Mouse (Mus musculus): ENCODE data around the gene Kpna1. TPM values are rescaled to one million over a fixed set of nuclear protein-coding genes. Genes with fewer than 3 reads are reported as not detected.

Kpna1 gene
- total and polyA plus RNA-seq, 3 experiments: 22.1 to 63.9 (median 57.9) TPM

- peaks cover 13 to 52% of the 10 kb centered on the region in 2 experiments for H3K4me1 ChIP-seq (ENCODE audit: control insufficient read depth in 1 of 2, insufficient read depth in 2 of 2)
- no peaks in the 10 kb centered on the region for H3K9me3 ChIP-seq (replicated peaks; ENCODE audit: low read length)
- H3K79me2 ChIP-seq (replicated peaks; ENCODE audit: control insufficient read depth, extremely low read depth, insufficient read depth, poor library complexity, severe bottlenecking): peaks cover 31% of the 10 kb centered on the region
- no peak overlapping the region for H3K27ac ChIP-seq (ENCODE audit: insufficient read depth, low read depth)
- peak overlapping the region in 2 of 3 experiments; percentile 84 to 98 for H3K4me3 ChIP-seq (replicated peaks in 1 of 3; ENCODE audit: low read depth in 2 of 3, low read length in 2 of 3, poor library complexity in 1 of 3)
- TF ChIP-seq BHLHE40 (IDR thresholded peaks at IDR 0.05; ENCODE audit: low read depth, low read length) (0 out of 2 replicates have a peak, but pooled peaks have one; percentile 9), KAT2A (IDR thresholded peaks at IDR 0.05; ENCODE audit: insufficient replicate concordance, low read length) (0 out of 2 replicates have a peak, but pooled peaks have one; percentile 16), SMC3 (IDR thresholded peaks at IDR 0.05; ENCODE audit: low read depth, low read length) (peak; percentile 21), TCF12 (IDR thresholded peaks at IDR 0.05; ENCODE audit: low read depth, low read length) (no peak), EP300 (IDR thresholded peaks at IDR 0.05; ENCODE audit: low read length) (peak; percentile 25; the same call in 1 of the 2 replicates), MAFK (IDR thresholded peaks at IDR 0.05; ENCODE audit: insufficient replicate concordance, low read length) (peak; percentile 11; the same call in 1 of the 2 replicates), HCFC1 (IDR thresholded peaks at IDR 0.05; ENCODE audit: low read depth, low read length) (no peak), CTCF (conservative IDR thresholded peaks at IDR 0.05 in 1 of 2, IDR thresholded peaks at IDR 0.05 in 1 of 2; ENCODE audit: low read depth in 2 of 2, low read length in 2 of 2) (peak in 1 of 2 experiments; percentile 39; a peak in 2 of 4 replicates)
- peaks cover 0 to 47% of the 10 kb centered on the region in 2 experiments for H3K36me3 ChIP-seq (replicated peaks in 1 of 2; ENCODE audit: control insufficient read depth in 1 of 2, insufficient read depth in 1 of 2, low read length in 1 of 2)
- peak overlapping the region; percentile 97; the same call in 1 of the 2 replicates for H3K9ac ChIP-seq (ENCODE audit: insufficient read depth, low read depth)
- peak; percentile 28 for DNase-seq (ENCODE audit: extremely low read depth)
- in situ Hi-C loops (cut with MboI; ENCODE audit: low pct_ligation_motif_present, low pct_unique_long_range_greater_than_20kb, low sequenced_read_pairs) (no loop called here), dilution Hi-C loops (cut with MboI; ENCODE audit: extremely low pct_ligation_motif_present, extremely low pct_unique_long_range_greater_than_20kb, low sequenced_read_pairs) (no loop called here)
- H3K4me2 ChIP-seq (ENCODE audit: insufficient read depth, low read depth, poor library complexity, severe bottlenecking): peak overlapping the region; percentile 94
- no peaks in the 10 kb centered on the region for H3K27me3 ChIP-seq (replicated peaks)
Observed at GRCm38 (mm10) chr16:36069819-36070575, 91.4 kb downstream of the Kpna1 start.

- Histone ChIP-seq H3K79me2 (replicated peaks; ENCODE audit: control insufficient read depth, extremely low read depth, insufficient read depth, poor library complexity, severe bottlenecking) (peaks cover 41% of the 10 kb centered on the region), H3K27me3 (replicated peaks) (no peaks in the 10 kb centered on the region), H3K36me3 (replicated peaks in 1 of 2; ENCODE audit: control insufficient read depth in 1 of 2, insufficient read depth in 1 of 2, low read length in 1 of 2) (peaks cover 1 to 49% of the 10 kb centered on the region in 2 experiments), H3K27ac (ENCODE audit: insufficient read depth, low read depth) (peak overlapping the region; percentile 93), H3K4me3 (replicated peaks in 1 of 3; ENCODE audit: low read depth in 2 of 3, low read length in 2 of 3, poor library complexity in 1 of 3) (peak overlapping the region; percentile 84 to 98 (median 86)), H3K9ac (ENCODE audit: insufficient read depth, low read depth) (peak overlapping the region; percentile 97), H3K4me1 (ENCODE audit: control insufficient read depth in 1 of 2, insufficient read depth in 2 of 2) (peaks cover 13 to 58% of the 10 kb centered on the region in 2 experiments), H3K9me3 (replicated peaks; ENCODE audit: low read length) (no peaks in the 10 kb centered on the region), H3K4me2 (ENCODE audit: insufficient read depth, low read depth, poor library complexity, severe bottlenecking) (peak overlapping the region; percentile 94)
- no peak for DNase-seq (ENCODE audit: extremely low read depth)
- TF ChIP-seq HCFC1 (IDR thresholded peaks at IDR 0.05; ENCODE audit: low read depth, low read length) (no peak), JUND (conservative IDR thresholded peaks at IDR 0.05; ENCODE audit: low read depth, low read length) (no peak), CHD1 (IDR thresholded peaks at IDR 0.05; ENCODE audit: low read depth, low read length) (peak; percentile 94; the same call in 1 of the 2 replicates), SIN3A (IDR thresholded peaks at IDR 0.05; ENCODE audit: low read length) (peak; percentile 80), NRF1 (IDR thresholded peaks at IDR 0.05; ENCODE audit: low read depth, low read length) (no peak)
- dilution Hi-C loops (cut with MboI; ENCODE audit: extremely low pct_ligation_motif_present, extremely low pct_unique_long_range_greater_than_20kb, low sequenced_read_pairs): no loop called here
- in situ Hi-C loops (cut with MboI; ENCODE audit: low pct_ligation_motif_present, low pct_unique_long_range_greater_than_20kb, low sequenced_read_pairs): no loop called here
Observed at GRCm38 (mm10) chr16:36071071-36071449, 92.5 kb downstream of the Kpna1 start.

All from CH12.LX (cell line).